Mouse (Mus musculus) cortical plate, adult 2 months (tissue): ENCODE data around the gene Slc7a14. TPM values are rescaled to one million over a fixed set of nuclear protein-coding genes. Genes with fewer than 3 reads are reported as not detected.

ENCODE experiments used
- H3K27ac ChIP-seq: fragments of 200-500 bp; 2 replicates; pipeline ENCODE4 v1.5.1; 2012; ENCODE audit warnings: low read length, control low read depth, inconsistent platforms; ENCODE audit not compliant: insufficient read depth
- H3K4me1 ChIP-seq: fragments of 200-500 bp; 2 replicates; pipeline ENCODE4 v1.6.1; 2011; ENCODE audit warnings: low read length; ENCODE audit not compliant: control insufficient read depth, insufficient read depth
- H3K4me3 ChIP-seq: fragments of 200-500 bp; 2 replicates; pipeline ENCODE4 v1.5.1; 2011; ENCODE audit warnings: mild to moderate bottlenecking, low read length, control low read depth; ENCODE audit not compliant: insufficient read depth
- CTCF ChIP-seq: fragments of 200-500 bp; IDR thresholded peaks from 2 replicates; pipeline ENCODE4 v1.5.1; 2011; ENCODE audit warnings: mild to moderate bottlenecking, control low read depth, low read length; ENCODE audit not compliant: insufficient read depth; ENCODE audit errors: extremely low read depth
- POLR2A ChIP-seq: fragments of 200-500 bp; IDR thresholded peaks from 2 replicates; pipeline ENCODE4 v1.6.1; 2011; ENCODE audit warnings: mild to moderate bottlenecking, low read length, control low read depth; ENCODE audit not compliant: insufficient read depth; ENCODE audit errors: extremely low read depth
- polyA plus RNA-seq: library from polyadenylated mRNA; depleted of rRNA; stranded (reverse); fragments of >200 nt; gene quantifications from 2 replicates; pipeline ENCODE4 v1.2.3, GENCODE M21; 2012

The Slc7a14 gene
- polyA plus RNA-seq, 1 experiment = 19.8 TPM

GRCm38 (mm10) chr3:31266941-31267340, 43.2 kb downstream of the Slc7a14 start:
- Histone ChIP-seq H3K4me3 (no peak overlapping the region), H3K27ac (no peak overlapping the region), H3K4me1 (peaks cover 3% of the 10 kb centered on the region)
- no peak for TF ChIP-seq POLR2A
- no peak for TF ChIP-seq CTCF

- Histone ChIP-seq H3K27ac (no peak overlapping the region), H3K4me1 (peaks cover 7% of the 10 kb centered on the region), H3K4me3 (no peak overlapping the region)
- TF ChIP-seq POLR2A (no peak), CTCF (no peak)
Observed at GRCm38 (mm10) chr3:31263535-31263934, 46.6 kb downstream of the Slc7a14 start.

GRCm38 (mm10) chr3:31261418-31262014, 48.7 kb downstream of the Slc7a14 start:
- Histone ChIP-seq H3K4me1 (peaks cover 7% of the 10 kb centered on the region), H3K27ac (no peak overlapping the region), H3K4me3 (no peak overlapping the region)
- TF ChIP-seq CTCF (no peak), POLR2A (no peak)

GRCm38 (mm10) chr3:31260964-31261346, 49.2 kb downstream of the Slc7a14 start:
- H3K4me3 ChIP-seq = no peak overlapping the region
- TF ChIP-seq POLR2A = no peak
- no peak for TF ChIP-seq CTCF
- no peak overlapping the region for H3K27ac ChIP-seq
- peaks cover 7% of the 10 kb centered on the region for H3K4me1 ChIP-seq

GRCm38 (mm10) chr3:31260329-31260963, 49.7 kb downstream of the Slc7a14 start:
- H3K27ac ChIP-seq = no peak overlapping the region
- no peak overlapping the region for H3K4me3 ChIP-seq
- no peak for TF ChIP-seq POLR2A
- no peak for TF ChIP-seq CTCF
- H3K4me1 ChIP-seq = peaks cover 7% of the 10 kb centered on the region

GRCm38 (mm10) chr3:31259553-31260255, 50.5 kb downstream of the Slc7a14 start:
- TF ChIP-seq POLR2A (no peak), CTCF (no peak)
- H3K4me3 ChIP-seq = no peak overlapping the region

GRCm38 (mm10) chr3:31254427-31254826, 55.8 kb downstream of the Slc7a14 start:
- no peak for TF ChIP-seq CTCF
- TF ChIP-seq POLR2A = no peak
- Histone ChIP-seq H3K4me1 (peaks cover 2% of the 10 kb centered on the region; the same call in 1 of the 2 replicates), H3K4me3 (no peak overlapping the region), H3K27ac (no peak overlapping the region)

More at GRCm38 (mm10) chr3:31259553-31260255, 50.5 kb downstream of the Slc7a14 start:
- Histone ChIP-seq H3K27ac (no peak overlapping the region), H3K4me1 (peaks cover 5% of the 10 kb centered on the region)

- no peak overlapping the region for H3K4me3 ChIP-seq
- H3K4me1 ChIP-seq = peaks cover 2% of the 10 kb centered on the region; the same call in 1 of the 2 replicates
- no peak overlapping the region for H3K27ac ChIP-seq
- no peak for TF ChIP-seq CTCF
- TF ChIP-seq POLR2A = no peak
Observed at GRCm38 (mm10) chr3:31253862-31254261, 56.3 kb downstream of the Slc7a14 start.

- Histone ChIP-seq H3K4me1 (peaks cover 2% of the 10 kb centered on the region; the same call in 1 of the 2 replicates), H3K4me3 (no peak overlapping the region), H3K27ac (no peak overlapping the region)
- TF ChIP-seq POLR2A (no peak), CTCF (no peak)
Observed at GRCm38 (mm10) chr3:31252566-31252965, 57.6 kb downstream of the Slc7a14 start.
